Mouse (Mus musculus) thymus, adult 2 months (tissue): ENCODE measurements around the gene Kansl1. TPM values are rescaled to one million over a fixed set of nuclear protein-coding genes. Genes with fewer than 3 reads are reported as not detected.

ENCODE experiments used
- DNase-seq: peaks from one replicate; pipeline ENCODE4 v3.0.0; 2021
- H3K27ac ChIP-seq: fragments of 200-500 bp; 2 replicates; pipeline ENCODE4 v1.5.1; 2012; ENCODE audit warnings: low read length, control low read depth; ENCODE audit not compliant: control insufficient read depth, insufficient read depth
- H3K27me3 ChIP-seq: fragments of 200-500 bp; 2 replicates; pipeline ENCODE4 v1.6.1; 2012; ENCODE audit warnings: mild to moderate bottlenecking, low read length, moderate library complexity, mixed read lengths; ENCODE audit not compliant: control insufficient read depth, insufficient read depth
- H3K36me3 ChIP-seq: fragments of 200-500 bp; 2 replicates; pipeline ENCODE4 v1.6.1; 2012; ENCODE audit warnings: mild to moderate bottlenecking, low read length, moderate library complexity; ENCODE audit not compliant: control insufficient read depth, insufficient read depth
- H3K4me1 ChIP-seq: fragments of 200-500 bp; replicated peaks from 2 replicates; pipeline ENCODE4 v1.6.1; 2012; ENCODE audit warnings: low read length; ENCODE audit not compliant: control insufficient read depth, insufficient read depth
- H3K4me3 ChIP-seq: fragments of 200-500 bp; 2 replicates; pipeline ENCODE4 v1.5.1; 2012; ENCODE audit warnings: mild to moderate bottlenecking, low read length, control low read depth, moderate library complexity; ENCODE audit not compliant: control insufficient read depth, insufficient read depth
- CTCF ChIP-seq: fragments of 200-500 bp; IDR thresholded peaks from 2 replicates; pipeline ENCODE4 v1.5.1; 2012; ENCODE audit warnings: mild to moderate bottlenecking, control low read depth, low read length, moderate library complexity, borderline replicate concordance; ENCODE audit not compliant: control insufficient read depth, poor library complexity, insufficient read depth; ENCODE audit errors: extremely low read depth
- POLR2A ChIP-seq: fragments of 200-500 bp; IDR thresholded peaks from 2 replicates; pipeline ENCODE4 v1.6.1; 2012; ENCODE audit warnings: mild to moderate bottlenecking, low read length, control low read depth, moderate library complexity; ENCODE audit not compliant: control insufficient read depth, poor library complexity, insufficient read depth; ENCODE audit errors: extremely low read depth
- WGBS: fragments of 180-500 bp; shearing (Covaris S2); methylation state at CpG from one replicate; pipeline ENCODE4 v1.1.7; 2018; 5-methylcytosine and 5-hydroxymethylcytosine counted together
- polyA plus RNA-seq: library from polyadenylated mRNA; depleted of rRNA; stranded (reverse); fragments of >200 nt; gene quantifications from 2 replicates; pipeline ENCODE4 v1.2.3, GENCODE M21; 2012

Kansl1 gene
- polyA plus RNA-seq, 1 experiment = 202 TPM

GRCm38 (mm10) chr11:104317631-104318030, 151.0 kb downstream of the Kansl1 start:
- Histone ChIP-seq H3K27me3 (no peaks in the 10 kb centered on the region), H3K4me3 (no peak overlapping the region), H3K27ac (no peak overlapping the region), H3K4me1 (peaks cover 8% of the 10 kb centered on the region), H3K36me3 (no peaks in the 10 kb centered on the region)
- 96% methylated on average over 3 of the region's 3 CpGs for WGBS
- DNase-seq = no peak
- TF ChIP-seq POLR2A (no peak), CTCF (no peak)

- H3K27ac ChIP-seq = no peak overlapping the region
- peaks cover 8% of the 10 kb centered on the region for H3K4me1 ChIP-seq
- no peak for TF ChIP-seq POLR2A
- TF ChIP-seq CTCF = no peak
- H3K27me3 ChIP-seq = no peaks in the 10 kb centered on the region
- 76% methylated on average over 16 of the region's 16 CpGs for WGBS
- no peak overlapping the region for H3K4me3 ChIP-seq
- no peak for DNase-seq
- H3K36me3 ChIP-seq = no peaks in the 10 kb centered on the region
Measured at GRCm38 (mm10) chr11:104316685-104317400, 151.8 kb downstream of the Kansl1 start.

GRCm38 (mm10) chr11:104315703-104316102, 153.0 kb downstream of the Kansl1 start:
- H3K27ac ChIP-seq = no peak overlapping the region
- H3K4me1 ChIP-seq = peaks cover 8% of the 10 kb centered on the region
- TF ChIP-seq POLR2A (no peak), CTCF (peak; percentile 87)
- WGBS = 5% methylated on average over 6 of the region's 6 CpGs
- DNase-seq = peak; percentile 79
- H3K4me3 ChIP-seq = no peak overlapping the region
- H3K27me3 ChIP-seq = no peaks in the 10 kb centered on the region; the same call in 1 of the 2 replicates
- no peaks in the 10 kb centered on the region for H3K36me3 ChIP-seq

DNA sequence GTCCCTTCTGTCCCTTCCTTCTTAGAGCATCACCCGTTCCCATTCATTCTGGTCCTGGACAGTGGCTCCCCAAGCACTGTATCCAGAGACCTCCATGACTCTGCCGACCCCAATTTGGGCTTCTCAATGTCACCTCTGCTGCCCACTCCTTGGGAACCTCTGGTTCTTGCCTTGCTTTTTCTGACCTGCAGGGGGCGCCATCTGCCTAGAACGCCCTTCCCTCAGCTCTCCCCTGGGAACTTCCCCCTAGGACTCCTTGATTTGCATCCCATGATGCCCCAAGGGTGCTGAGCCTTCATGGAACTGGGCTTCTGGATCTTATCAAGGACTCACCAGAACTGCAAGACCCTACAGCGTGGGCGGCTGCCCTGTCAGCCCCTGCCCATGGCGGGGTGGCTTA, 157.0 kb downstream of the Kansl1 start:
- Histone ChIP-seq H3K27me3 (no peaks in the 10 kb centered on the region; the same call in 1 of the 2 replicates), H3K36me3 (no peaks in the 10 kb centered on the region), H3K4me3 (no peak overlapping the region), H3K4me1 (no peaks in the 10 kb centered on the region), H3K27ac (no peak overlapping the region)
- DNase-seq = no peak
- 75% methylated on average over 7 of the region's 7 CpGs for WGBS
- TF ChIP-seq POLR2A (no peak), CTCF (peak; percentile 74; the same call in 1 of the 2 replicates)

- no peak overlapping the region for H3K27ac ChIP-seq
- no peak overlapping the region for H3K4me3 ChIP-seq
- WGBS = 31% methylated on average over 23 of the region's 23 CpGs
- no peaks in the 10 kb centered on the region; the same call in 1 of the 2 replicates for H3K27me3 ChIP-seq
- no peaks in the 10 kb centered on the region for H3K4me1 ChIP-seq
- no peak for DNase-seq
- TF ChIP-seq CTCF = no peak
- TF ChIP-seq POLR2A = no peak
- H3K36me3 ChIP-seq = no peaks in the 10 kb centered on the region
Measured at GRCm38 (mm10) chr11:104310226-104310887, 158.3 kb downstream of the Kansl1 start.

DNA sequence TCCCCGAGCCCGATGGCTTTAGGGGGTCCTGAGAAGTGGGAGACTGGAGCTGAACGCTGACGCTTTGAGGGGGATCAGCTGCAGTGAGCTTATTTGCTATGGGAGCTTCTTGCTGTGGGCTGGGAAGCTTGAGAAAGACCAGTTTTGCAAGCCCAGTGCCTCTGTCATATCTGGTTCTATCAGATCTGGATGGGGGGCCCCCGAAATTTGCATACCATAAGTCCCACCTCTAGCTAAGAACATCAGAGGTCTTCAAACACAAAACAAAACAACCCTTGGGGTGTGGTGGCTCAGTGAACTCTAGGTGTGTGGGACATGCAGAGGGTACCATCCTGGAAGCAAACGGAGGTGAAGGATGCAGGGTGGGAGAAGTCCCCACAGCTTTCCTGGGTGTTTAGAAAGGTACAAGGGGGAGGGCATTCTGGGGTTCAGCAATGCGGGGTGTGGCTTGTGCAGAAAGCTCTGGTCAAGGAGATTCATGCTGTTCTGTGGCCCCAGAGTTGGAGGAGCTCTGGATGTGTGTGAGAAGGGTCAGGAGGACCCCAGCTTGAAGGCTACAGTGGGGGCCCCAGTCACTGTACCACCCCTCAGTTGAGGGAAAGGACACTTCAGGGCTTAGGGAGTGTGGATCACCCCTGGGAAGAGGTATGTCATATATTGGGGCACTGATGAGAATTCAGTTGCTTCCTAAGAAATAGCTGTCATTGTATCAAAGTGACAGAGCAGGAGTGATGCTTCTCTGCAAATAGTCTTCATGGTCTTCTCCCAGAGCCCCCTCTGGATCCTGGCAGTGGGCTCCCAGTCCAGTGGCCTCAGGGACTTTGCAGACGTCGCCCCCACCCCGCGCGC, 159.1 kb downstream of the Kansl1 start:
- Histone ChIP-seq H3K27ac (no peak overlapping the region), H3K36me3 (no peaks in the 10 kb centered on the region), H3K4me1 (no peaks in the 10 kb centered on the region), H3K4me3 (no peak overlapping the region), H3K27me3 (no peaks in the 10 kb centered on the region; the same call in 1 of the 2 replicates)
- 41% methylated on average over 12 of the region's 12 CpGs for WGBS
- TF ChIP-seq POLR2A (no peak), CTCF (no peak)
- DNase-seq = no peak
